In the genomic region with DNA sequence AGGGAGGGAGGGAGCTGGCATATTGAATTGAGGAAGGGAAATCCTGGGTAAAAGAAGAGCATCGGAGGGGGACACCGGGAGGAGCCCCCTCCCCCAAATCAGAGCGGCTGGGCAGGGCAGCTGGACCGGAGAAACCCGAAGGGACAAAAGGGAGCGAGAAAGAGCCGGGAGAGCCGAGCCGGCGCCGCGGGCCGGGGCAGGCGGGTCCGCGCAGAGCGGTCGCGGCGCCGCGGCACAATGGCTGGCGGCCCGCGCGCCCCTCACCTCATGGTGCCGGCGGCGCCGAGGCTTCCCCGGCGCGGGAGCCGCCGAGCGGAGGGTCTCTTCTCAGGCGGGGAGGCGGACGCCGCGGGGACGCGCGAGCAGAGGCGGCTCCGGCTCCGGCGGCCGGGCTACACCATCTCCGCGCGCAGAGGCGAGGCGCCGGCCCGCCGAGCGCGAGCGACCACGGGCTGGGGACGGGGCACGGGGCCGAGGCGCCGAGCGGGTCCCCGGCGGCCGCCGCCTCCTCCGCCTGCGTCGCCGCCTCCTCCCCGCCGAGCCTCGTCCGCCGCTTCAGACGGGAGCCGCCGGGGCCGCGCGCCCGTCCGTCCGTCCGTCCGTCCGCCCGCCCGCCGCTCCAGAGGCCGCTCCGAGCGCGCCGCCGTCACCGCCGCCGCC, we compare ENCODE assay signal across 8 mouse cellular contexts. TPM values are rescaled to one million over a fixed set of nuclear protein-coding genes. Genes with fewer than 3 reads are reported as not detected.
A peak's percentile ranks its signal among the peaks of the same experiment; 100 is the strongest.
DNase-seq lines count a peak whose midpoint lies in the region; ATAC-seq and TF ChIP-seq lines count a peak whose summit lies in the region.

No protein-coding gene starts in this region.

- H3K4me3 ChIP-seq in spleen, adult 2 months (ENCODE audit: extremely low read depth, insufficient read depth, insufficient read length): peak overlapping the region; percentile 47
- H3K4me3 ChIP-seq in limb, embryonic 14.5 days (replicated peaks; ENCODE audit: low read length): peak overlapping the region; percentile 89
- H3K4me3 ChIP-seq in neural tube, embryonic 13.5 days: peak overlapping the region; percentile 88

- no peaks in the 10 kb centered on the region for H3K9me3 ChIP-seq in limb, embryonic 14.5 days (ENCODE audit: control insufficient read depth, low read length)
- no peaks in the 10 kb centered on the region for H3K9me3 ChIP-seq in neural tube, embryonic 13.5 days

- peak; percentile 18 for DNase-seq in cerebellum, adult 11 months
- DNase-seq in cerebellum, adult 9-10 months: no peak
- DNase-seq in spleen, adult 2 months (ENCODE audit: low read depth in 1 of 2, low spot score in 2 of 2): no peak
- no peak for DNase-seq in spleen, postnatal 4 days (ENCODE audit: low spot score in 2 of 2)
- peak; percentile 7 for DNase-seq in gastrocnemius, postnatal 25 days
- no peak for DNase-seq in limb, embryonic 14.5 days (ENCODE audit: low spot score)
- no peak for DNase-seq in spleen, adult 12 weeks (ENCODE audit: low spot score)

- TF ChIP-seq POLR2A in spleen, adult 2 months (IDR thresholded peaks at IDR 0.05; ENCODE audit: low read depth, low read length): no peak
- TF ChIP-seq POLR2A in limb, embryonic 14.5 days (IDR thresholded peaks at IDR 0.05; ENCODE audit: borderline replicate concordance, extremely low read depth, insufficient read depth, insufficient read length): no peak

- H3K4me1 ChIP-seq in spleen, adult 2 months (ENCODE audit: control insufficient read depth, insufficient read depth, insufficient read length): peaks cover 4% of the 10 kb centered on the region; the same call in 1 of the 2 replicates
- H3K4me1 ChIP-seq in limb, embryonic 14.5 days (ENCODE audit: control insufficient read depth, insufficient read depth, low read length): peaks cover 8% of the 10 kb centered on the region
- peaks cover 37% of the 10 kb centered on the region for H3K4me1 ChIP-seq in neural tube, embryonic 13.5 days (replicated peaks)

- WGBS in spleen, adult 2 months: 2% methylated on average over 74 of the region's 104 CpGs
- WGBS in limb, embryonic 14.5 days: 6% methylated on average over 10 of the region's 104 CpGs
- WGBS in neural tube, embryonic 13.5 days: under 1% methylated on average over 26 of the region's 104 CpGs

- ATAC-seq in limb, embryonic 14.5 days (ENCODE audit: low FRiP score, low read depth): peak; percentile 38
- ATAC-seq in neural tube, embryonic 13.5 days (ENCODE audit: low read depth): peak; percentile 65

- no peak overlapping the region for H3K27ac ChIP-seq in spleen, adult 2 months (ENCODE audit: insufficient read depth, low read length)
- H3K27ac ChIP-seq in limb, embryonic 14.5 days (replicated peaks; ENCODE audit: low read depth, low read length): peak overlapping the region; percentile 96
- H3K27ac ChIP-seq in neural tube, embryonic 13.5 days (replicated peaks): peak overlapping the region; percentile 99

- peak overlapping the region; percentile 68 for H3K4me2 ChIP-seq in limb, embryonic 14.5 days (replicated peaks; ENCODE audit: low read depth, low read length, severe bottlenecking)
- H3K4me2 ChIP-seq in neural tube, embryonic 13.5 days: peak overlapping the region; percentile 61

- H3K27me3 ChIP-seq in spleen, adult 2 months (ENCODE audit: control insufficient read depth, insufficient read depth, low read length): peaks cover 19% of the 10 kb centered on the region
- H3K27me3 ChIP-seq in limb, embryonic 14.5 days (ENCODE audit: control insufficient read depth, insufficient read depth, low read length): no peaks in the 10 kb centered on the region
- no peaks in the 10 kb centered on the region for H3K27me3 ChIP-seq in neural tube, embryonic 13.5 days

- peak overlapping the region; percentile 95 for H3K9ac ChIP-seq in limb, embryonic 14.5 days (ENCODE audit: low read depth, low read length, severe bottlenecking)
- H3K9ac ChIP-seq in neural tube, embryonic 13.5 days: peak overlapping the region; percentile 98

- no peaks in the 10 kb centered on the region for H3K36me3 ChIP-seq in spleen, adult 2 months (ENCODE audit: control insufficient read depth, insufficient read depth, low read length)
- no peaks in the 10 kb centered on the region; the same call in 1 of the 2 replicates for H3K36me3 ChIP-seq in limb, embryonic 14.5 days (ENCODE audit: control insufficient read depth, insufficient read depth, low read length)
- 0 out of 2 replicates have a peak, but pooled peaks cover 5% of the 10 kb centered on the region for H3K36me3 ChIP-seq in neural tube, embryonic 13.5 days

- TF ChIP-seq CTCF in spleen, adult 2 months (IDR thresholded peaks at IDR 0.05; ENCODE audit: extremely low read depth, insufficient read depth, insufficient read length, insufficient replicate concordance): no peak

RNA-seq across cellular contexts. Expression of a gene that starts 0.4 kb away (rescaled TPM):
- polyA plus RNA-seq in spleen, adult 2 months (2012; rRNA removed): 1.5 and 1.6 TPM in 2 replicates
- 10 to 100 TPM; 66.5 to 89.1 TPM for total RNA-seq in gastrocnemius, postnatal 25 days (2021)
- 87.9 and 89.2 TPM in 2 replicates for polyA plus RNA-seq in limb, embryonic 14.5 days (2012; rRNA removed)
- 29.3 and 30.7 TPM in 2 replicates for polyA plus RNA-seq in limb, embryonic 14.5 days (2014; fragmentation: Nextera tagmentation; extraction: Ambion mirVana)
- 34.7 and 35.6 TPM in 2 replicates for polyA plus RNA-seq in neural tube, embryonic 13.5 days (2015; fragmentation: Nextera tagmentation; extraction: Ambion mirVana)

Comparison
In these comparisons a context has a peak if more than half of its experiments do, and no peak if none do; other contexts are left out.
1. DNase-seq: peak in cerebellum, adult 11 months (single experiment) and gastrocnemius, postnatal 25 days (single experiment); none in cerebellum, adult 9-10 months (single experiment), spleen, adult 2 months (0 of 2), spleen, postnatal 4 days (0 of 2), limb, embryonic 14.5 days (single experiment) and spleen, adult 12 weeks (single experiment).
2. RNA of a gene that starts 0.4 kb away (polyA plus RNA-seq): 29.3 to 89.2 TPM in limb, embryonic 14.5 days and 34.7 to 35.6 TPM in neural tube, embryonic 13.5 days; 1.5 to 1.6 TPM in spleen, adult 2 months; every median in the first group is over 10 times any median in the second.
3. Peak in every context shown above with its lines, with median percentiles within 50 percentile points of each other: H3K4me3 ChIP-seq.